Mouse (Mus musculus) heart, adult 8-10 months (tissue): Measurements from ENCODE around the gene Atl3. TPM values are rescaled to one million over a fixed set of nuclear protein-coding genes. Genes with fewer than 3 reads are reported as not detected.
A peak's percentile ranks its signal among the peaks of the same experiment; 100 is the strongest.

Experiments
- DNase-seq: peaks from one replicate; pipeline ENCODE4 v3.0.0; 2022; ENCODE audit warnings: low spot score
- total RNA-seq, 4 experiments: library from RNA; stranded (reverse); gene quantifications; 2 replicates each; pipeline ENCODE4 v1.2.4; 2022

The Atl3 gene
- total RNA-seq, 4 experiments from 2014 or later, result 10.2 to 13.2 (median 12.8) TPM

DNA sequence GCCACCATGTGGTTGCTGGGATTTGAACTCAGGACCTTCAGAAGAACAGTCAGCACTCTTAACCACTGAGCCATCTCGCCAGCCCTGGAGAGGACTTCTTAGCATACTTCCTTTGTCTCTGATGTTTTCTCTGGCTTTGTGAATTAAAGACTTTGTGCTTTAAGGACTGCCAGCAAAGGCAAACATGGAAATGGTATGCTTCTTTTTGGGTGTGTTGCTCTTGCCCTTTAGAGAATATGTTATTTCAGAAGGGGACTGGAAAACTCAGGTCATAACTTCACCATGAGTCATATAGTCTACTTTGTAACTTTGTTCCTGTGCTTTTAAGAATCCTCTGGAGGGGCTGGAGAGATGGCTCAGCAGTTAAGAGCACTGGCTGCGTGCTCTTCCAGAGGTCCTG lies 5.0 kb downstream of the Atl3 start:
- DNase-seq, result no peak

DNA sequence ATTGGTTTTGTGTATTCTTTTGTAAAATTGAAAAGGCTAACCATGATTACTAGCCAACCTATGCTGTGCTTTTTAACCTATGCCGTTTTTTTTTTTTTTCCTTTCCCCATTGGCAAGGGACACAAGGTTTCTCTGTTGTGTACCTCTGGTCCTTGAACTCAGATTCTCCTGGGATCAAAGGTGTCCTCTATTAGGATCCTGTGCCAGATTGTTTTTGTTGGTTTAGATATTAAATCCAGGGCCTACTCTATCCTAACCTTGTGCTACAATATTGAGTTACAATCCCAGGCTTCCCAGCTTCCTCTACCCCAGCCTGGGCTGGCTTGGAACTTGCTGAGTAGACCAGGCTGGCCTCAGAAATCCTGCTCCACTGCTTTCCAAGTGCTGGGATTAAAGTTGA lies 6.9 kb downstream of the Atl3 start:
- DNase-seq, result no peak

DNA sequence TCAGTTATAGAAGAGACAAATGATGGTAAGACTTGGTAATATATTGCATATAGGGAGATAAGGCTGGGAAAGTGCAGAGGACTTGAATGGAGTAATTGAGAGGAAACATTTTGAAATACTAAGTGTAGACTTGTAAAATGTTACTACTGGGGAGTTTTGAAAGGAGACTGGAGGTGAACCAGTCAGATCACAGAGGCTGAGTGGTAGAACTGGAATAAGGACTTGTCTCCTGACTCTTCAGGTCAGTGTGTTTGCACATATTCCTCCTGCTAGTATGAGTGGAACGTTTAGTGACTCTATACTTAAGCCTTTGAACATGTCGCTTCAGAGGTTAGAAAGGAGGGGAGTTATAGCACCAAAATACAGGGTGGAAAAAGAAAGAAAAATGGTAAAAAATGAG lies 8.6 kb downstream of the Atl3 start:
- no peak for DNase-seq

DNA sequence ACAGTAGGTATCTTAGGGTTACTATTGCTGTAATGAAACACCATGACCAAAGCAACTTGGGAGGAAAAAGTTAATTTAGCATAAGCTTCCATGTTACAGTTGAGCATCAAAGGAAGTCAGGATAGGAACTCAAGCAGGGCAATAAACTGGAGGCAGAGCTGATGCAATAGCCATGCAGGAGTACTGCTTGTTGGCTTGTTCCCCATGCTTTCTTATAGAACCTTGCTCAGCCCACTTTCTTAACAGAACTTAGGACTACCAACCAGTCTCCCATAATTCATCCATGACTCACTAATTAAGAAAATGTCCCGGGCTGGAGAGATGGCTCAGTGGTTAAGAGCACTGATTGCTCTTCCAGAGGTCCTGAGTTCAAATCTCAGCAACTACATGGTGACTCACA lies 12.5 kb downstream of the Atl3 start:
- DNase-seq, result no peak

DNA sequence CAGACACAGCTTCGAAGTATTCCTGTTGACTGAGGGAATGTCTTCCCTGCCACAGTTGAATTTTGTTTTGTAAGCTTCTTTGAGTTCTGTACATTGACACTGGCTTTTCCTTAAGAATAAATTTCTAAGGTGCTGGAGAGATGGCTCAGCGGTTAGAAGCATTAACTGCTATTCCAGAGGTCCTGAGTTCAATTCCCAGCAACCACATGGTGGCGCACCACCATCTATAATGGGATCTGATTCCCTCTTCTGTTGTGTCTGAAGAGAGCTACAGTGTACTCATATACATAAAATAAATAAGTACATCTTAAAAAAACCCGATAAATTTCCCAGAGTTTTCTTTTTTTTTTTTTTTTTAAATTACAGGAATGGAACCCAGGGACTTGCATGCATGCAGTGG lies 14.2 kb downstream of the Atl3 start:
- no peak for DNase-seq

DNA sequence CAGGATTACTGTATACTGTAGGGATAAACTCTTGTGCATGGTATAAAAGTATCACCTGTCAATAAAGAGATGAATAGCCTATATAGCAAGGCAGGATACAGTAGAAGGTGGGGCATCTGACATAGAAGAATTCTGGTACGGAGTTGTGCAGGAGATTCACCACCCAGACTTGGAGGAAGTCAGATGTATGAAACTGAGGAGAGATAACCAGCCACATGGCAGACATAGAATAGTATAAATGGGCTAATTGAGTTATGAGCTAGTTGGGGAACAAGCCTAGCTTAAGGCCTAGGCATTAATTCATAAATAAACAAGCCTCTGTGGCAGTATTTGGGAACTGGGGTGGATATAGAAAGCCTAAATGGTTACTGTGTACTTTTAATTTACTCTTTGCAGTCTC lies 22.6 kb downstream of the Atl3 start:
- DNase-seq, result no peak

DNA sequence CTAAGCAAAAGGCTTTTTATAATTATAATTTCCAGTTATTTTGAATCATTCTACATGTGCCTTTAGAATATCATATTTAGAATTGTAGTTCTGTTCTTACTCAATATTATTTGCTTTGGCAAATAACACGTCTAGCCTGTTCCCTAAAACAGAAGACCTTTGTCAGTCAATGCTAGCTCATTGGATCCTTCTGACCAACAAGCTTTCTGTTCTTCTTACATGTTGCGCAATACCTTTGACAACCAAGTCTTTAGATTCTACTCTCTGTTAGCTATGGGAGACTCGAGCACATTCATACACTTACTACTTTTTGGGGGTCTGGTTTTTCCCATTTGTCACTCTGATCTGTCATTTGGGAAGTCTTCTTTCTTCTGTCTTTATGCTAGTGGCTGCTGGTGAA lies 27.8 kb downstream of the Atl3 start:
- no peak for DNase-seq

DNA sequence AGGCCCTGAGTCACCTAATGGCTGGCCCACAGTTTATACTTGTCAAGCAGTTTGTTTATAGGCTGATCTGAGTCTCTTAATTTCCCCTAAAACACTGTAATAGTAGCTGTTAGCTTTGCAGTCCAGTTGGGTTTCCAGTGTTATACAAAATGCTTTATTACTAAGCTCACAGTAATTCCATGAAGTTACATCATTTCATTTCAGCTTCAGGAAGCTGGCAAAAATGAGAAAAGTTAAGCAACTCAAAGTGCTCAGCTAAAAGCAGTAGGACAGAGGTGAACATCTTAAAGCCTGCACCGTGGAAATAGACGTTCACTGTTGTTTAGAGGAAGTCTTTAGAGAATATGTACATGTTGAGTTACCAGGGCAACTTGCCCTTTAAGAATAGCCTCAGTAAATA lies 29.0 kb downstream of the Atl3 start:
- no peak for DNase-seq

DNA sequence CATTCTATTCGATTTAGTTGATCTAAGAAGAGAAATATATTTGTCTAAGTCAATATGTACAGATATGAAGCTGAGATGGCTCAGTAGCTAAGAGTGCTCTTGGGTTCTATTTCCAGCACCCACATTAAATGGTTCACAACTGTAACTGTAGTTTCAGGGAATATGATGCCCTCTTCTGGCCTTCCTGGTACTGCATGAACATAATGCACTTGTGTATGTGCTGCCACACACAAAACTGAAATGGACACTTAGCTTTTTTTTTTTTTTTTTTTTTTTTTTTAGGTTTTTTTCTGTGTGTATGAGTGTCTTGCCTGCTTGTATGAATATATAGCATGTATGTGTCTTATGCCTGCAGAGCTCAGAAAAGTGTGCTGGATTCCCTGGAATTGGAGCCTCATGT lies 29.5 kb downstream of the Atl3 start:
- no peak for DNase-seq

DNA sequence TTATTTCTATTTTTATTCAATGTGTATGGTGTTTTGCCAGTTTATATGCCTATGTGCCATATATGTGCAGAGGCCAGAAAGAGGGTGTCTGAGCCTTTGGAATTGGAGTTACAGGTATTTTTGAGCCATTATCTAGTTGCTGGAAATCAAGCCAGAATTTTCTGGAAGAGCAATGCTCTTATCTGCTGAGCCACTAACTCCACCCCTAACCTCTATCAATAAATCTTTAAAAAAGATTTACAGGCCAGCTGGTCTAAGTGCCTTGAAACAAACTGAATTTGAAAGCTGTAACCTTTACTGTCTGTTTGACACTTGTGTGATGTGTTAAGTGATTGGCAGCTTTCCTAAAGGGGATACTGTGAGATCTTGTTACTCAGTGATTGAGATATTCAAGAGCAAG lies 29.9 kb downstream of the Atl3 start:
- DNase-seq, result no peak

DNA sequence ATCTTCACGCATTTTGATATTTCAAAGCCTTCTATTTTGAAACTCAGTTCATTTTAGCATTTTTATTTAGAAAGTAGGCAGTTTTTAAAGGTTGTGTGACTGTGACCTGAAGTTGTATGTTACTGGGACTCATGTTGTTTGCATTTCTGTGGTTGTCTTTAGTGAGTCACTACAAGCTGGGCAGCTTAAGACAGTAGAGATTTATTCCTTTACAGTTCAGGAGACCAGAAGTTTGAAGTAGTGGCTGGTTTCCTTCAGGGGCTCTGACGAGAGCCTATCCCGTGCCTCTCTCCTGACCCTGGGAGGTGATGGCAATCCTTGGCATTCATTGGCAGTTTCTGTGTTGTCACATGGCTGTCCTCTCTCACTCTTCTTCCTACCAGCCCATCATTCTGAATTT lies 31.0 kb downstream of the Atl3 start:
- no peak for DNase-seq

DNA sequence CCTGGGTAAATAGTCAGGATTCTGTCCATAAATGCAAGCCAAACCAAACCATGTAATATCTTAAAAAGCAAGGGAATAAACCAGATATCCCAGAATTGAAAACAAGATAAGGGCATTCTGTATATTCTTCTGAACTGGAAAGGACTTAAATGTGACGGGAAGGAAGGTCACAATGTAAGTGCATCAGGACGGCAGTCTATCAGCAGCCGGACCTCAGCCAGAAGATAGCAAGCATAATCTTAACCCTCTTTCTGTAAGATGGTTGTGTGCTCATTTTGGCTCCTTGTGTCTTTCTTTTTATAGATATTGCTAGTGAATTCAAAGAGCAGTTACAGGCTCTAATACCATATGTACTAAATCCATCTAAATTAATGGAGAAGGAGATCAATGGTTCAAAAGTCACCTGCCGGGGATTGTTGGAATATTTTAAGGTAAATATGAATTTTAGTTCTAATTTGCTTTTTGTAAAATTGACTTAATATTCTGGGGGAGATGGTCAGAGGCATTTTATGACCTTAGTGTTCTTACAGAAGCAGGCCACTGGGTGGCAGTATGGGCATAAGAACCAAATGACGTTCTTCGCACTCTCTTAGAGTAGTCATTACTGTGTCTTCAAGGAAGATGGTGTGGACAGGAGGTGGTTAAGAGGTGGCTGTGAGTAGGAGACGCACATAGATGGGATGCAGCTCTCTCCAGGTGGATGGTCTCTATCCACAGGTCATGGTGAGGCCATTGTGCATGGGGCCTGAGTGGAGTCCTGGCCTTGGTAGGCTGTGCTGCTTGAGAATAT lies 35.0 kb downstream of the Atl3 start:
- peak; percentile 53 for DNase-seq

DNA sequence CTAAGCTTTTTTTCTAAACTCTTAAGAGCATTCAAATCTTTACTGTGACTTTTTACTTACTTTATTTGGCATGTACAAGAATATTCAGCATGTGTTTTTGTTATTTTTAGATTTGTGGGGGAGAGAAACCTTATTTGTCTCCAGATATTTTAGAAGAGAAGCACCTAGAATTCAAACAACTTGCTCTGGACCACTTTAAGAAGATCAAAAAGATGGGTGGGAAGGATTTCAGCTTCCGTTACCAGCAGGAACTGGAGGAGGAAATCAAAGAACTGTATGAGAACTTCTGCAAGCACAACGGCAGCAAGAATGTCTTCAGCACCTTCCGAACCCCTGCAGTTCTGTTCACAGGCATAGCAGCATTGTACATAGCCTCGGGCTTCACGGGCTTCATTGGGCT lies 38.1 kb downstream of the Atl3 start:
- DNase-seq, result no peak

DNA sequence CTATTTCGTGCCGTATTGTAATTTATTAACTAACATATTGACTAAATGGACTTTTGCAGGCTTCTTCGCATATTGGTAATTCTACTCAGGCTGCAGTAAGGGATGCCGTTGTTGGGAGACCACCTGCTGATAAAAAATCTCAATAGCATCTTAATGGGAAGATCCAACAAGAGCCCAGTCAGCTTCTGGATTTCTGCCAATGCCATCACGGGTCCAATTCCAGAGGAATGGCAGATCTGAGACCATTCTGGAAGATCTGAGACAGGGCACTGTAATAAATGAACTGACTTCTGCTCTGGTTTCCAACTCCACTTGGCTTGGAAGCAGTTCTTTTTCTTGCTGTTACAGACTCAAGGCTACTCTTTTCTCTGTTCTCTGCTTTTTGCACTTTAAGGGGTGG lies 40.1 kb downstream of the Atl3 start:
- no peak for DNase-seq

DNA sequence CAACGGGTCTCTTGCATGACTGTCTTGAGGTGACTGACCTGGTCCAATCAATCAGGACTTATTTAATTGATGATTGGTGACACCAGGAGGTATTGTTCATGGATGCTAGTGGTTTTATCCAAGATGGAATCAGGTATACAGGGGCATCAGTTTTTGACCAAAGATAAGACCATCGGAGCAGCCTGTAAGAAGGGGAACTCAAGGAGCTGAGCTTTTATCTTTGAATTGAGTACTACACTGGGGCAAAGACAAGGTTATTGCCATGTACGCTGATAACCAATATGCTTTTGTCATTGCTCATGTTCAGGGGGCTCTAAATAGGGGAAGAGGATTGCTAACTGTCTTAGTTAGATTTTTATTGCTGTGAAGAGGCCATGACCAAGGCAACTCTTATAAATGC lies 55.1 kb downstream of the Atl3 start:
- DNase-seq, result no peak

DNA sequence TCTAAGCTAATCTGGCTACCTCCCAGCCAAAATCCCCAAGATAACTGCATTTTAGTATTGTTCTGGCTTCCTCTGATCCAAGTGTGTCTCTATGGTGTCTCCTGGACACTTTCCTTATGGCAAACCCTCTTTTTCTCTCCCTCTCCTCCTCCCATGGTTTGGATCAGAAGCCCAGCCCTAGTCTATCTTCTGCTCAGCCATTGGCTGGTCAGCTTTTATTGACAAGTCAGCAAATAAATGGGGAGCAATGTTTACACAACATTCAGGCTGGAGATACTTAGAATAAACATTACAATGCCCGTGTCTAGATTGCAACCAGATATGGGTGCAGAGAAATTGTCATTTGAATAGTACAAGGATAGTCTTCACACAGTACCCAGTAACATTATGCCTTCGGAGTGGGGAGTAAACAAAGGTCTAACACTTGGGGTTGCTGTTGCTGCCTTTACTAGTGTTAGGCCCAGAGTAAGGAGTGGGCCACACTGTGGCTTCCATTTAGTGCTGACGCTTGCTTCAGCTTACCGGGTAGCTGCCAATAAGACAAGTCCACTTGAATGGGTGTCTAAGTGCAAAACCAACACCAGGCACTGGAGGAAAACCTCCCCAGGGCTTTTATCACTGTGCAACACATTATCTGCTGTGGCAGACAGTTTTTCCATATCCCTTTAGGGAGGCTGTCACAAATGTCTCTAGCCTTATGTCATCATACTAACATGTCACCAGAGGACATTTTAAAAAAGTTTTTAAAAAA lies 57.9 kb downstream of the Atl3 start:
- DNase-seq, result no peak

DNA sequence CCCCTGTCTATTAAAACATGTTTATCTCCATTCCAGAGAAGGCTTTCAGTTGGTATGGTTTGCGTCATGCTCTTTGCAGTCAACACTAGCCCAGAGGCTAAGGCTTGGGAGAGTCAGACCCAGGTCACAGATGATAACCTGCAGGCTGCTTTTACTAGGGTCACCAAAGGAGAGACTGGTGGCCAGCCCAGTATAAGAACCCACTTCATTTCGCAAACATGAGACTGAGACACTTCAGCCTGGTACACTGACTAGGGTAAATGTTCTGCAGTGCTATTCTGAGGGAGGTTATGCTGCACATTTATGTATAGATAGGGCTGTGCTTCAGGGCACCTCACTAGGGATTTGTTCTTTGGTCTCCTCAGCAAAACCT lies 58.4 kb downstream of the Atl3 start:
- DNase-seq, result no peak

DNA sequence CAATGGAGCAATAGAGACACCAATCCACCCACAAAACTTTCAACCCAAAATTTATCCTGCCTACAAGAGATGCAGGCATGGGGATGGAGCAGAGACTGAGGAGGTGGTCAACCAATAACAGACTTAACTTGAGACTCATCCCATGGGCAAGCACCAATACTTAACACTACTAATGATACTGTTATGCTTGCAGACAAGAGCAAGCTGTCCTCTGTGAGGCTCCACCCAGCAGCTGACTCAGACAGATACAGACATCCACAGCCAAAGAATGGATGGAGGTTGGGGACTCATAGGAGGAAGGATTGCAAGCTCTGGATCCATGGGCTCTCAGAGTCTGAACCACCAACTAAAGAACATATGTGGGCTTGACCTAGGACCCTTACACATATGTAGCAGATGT lies 59.6 kb downstream of the Atl3 start:
- no peak for DNase-seq

DNA sequence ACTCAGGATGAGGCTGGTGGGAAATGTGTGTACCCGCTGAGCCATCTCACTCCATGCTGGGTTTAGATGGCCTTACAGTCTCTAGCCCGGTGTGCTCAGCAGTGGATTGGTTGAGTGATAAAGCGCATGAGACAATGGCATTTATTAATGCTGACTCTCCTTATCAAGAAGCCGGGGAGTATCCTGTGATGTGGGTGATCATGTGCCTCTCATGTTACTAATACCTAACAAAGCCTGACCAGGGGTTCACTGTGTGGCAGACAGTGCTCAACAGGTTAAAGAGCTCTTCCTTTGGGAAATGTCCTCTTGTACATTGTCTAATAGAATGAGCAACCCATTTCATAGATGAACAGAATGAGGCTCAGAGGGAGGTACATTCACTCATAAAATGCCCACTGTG lies 61.0 kb downstream of the Atl3 start:
- DNase-seq, result no peak

DNA sequence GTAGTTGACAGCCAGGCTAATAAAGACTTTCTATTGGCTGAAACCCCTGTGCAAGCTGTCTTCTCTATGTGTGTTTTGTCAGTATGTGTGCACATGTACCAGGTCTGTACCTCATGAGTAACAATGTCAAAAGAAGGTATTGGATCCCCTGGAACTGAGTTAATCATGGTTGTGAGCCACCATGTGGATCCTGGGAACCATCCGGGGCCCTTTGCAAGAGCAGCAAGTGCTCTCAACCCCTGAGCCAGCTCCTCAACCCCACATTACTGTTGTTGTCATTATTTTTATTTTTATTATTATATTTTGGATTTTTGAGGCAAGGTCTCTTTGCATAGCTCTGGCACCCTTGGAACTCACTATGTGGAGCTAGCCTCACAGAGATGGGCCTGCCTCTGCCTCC lies 62.8 kb downstream of the Atl3 start:
- DNase-seq, result no peak

DNA sequence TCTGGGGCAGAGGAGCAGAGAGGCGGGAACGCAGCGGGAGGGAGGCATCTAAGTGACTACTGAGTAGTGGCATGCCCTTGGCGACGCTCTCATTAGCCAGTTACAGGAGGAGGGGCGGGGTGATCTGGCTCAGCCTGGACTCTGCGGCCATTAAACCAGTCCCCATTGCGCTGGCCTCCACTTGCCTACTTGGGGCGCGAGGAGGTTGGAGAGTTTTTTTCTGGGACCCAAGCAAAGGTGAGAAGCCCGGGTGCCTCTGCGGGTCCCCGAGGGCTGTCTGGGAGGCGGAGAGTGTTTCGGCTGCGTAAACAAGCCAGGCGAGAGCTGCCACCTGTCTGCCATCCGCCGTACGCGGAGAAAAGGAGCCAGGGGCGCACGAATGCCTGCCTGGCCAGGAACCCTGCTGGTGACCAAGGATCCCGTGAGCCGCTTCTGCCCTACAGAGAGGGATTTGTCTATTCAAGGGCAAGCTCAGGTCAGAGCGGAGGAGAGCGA lies 63.5 kb downstream of the Atl3 start, which contains the start of gene Pla2g16:
Pla2g16 (plus strand) TSS at position 132 of the 495 bp plus-strand sequence.
- peak; percentile 83 for DNase-seq

DNA sequence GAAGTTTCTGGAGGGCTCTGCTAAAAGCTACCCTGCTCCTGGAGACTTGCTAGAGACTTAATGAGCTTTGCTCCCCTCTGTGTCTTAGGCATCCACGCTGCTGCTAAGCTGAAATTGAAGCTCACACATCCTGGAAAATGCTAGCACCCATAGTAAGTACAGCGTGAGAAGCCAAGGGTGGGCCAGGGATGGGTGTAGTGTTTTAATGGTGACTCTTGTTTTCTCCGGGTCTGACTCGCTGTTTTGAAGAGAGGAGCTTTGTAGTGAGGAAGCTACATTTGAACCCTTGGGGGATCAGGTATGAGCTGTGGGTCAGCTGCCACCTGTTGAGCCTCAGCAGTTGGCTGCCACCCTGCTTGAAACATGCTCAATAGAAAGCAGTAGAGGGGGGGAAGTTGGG lies 64.0 kb downstream of the Atl3 start:
- DNase-seq, result no peak

DNA sequence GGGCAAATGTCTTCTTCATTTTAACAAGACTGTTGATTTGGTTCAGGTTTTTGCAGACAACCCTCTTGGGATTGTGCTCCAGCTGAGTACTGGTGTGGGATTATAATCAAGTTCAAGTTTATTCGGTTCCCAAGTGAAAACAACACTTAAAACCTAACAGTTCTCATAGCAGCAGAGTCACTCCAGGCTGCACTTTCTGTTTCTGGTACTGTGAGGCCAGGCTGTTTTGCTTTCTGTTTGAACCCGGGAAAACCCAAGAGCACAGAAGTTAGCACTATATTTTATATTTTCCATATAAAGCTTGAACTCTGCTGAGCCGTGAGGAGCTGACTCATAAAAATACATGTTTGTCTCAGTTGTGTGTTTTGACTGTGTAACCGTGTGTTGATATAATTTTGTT lies 64.8 kb downstream of the Atl3 start:
- DNase-seq, result no peak
